Mouse (Mus musculus): ENCODE data around the gene Fbf1.

DNA sequence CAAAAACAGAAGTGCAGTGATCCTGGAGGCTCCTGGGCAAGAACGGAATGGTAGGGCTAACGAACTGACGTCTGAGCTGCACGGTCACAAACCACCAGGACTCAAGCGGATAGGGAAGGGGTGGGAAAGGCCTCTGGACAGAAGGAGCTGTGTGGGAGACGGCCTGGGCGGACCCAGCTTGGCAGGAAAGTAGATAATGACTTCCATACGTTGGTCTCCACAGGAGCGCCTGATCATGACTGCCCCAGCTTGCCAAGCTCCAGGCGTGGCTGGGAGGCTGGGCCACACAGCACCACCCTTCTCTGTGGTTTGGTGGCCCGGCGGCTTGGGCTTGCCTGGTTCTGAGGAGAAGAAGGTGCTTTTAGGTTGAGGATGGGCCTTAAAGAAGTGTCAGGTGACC is 50.7 kb downstream of the Fbf1 start:
- no peak for TF ChIP-seq CTCF (IDR thresholded peaks at IDR 0.05; ENCODE audit: low read depth, low read length)
- TF ChIP-seq POLR2A (IDR thresholded peaks at IDR 0.05; ENCODE audit: extremely low read depth, insufficient read depth, low read length), result no peak

Data from liver, adult 2 months (tissue).